Mouse (Mus musculus) frontal cortex, postnatal 10 days (tissue): ENCODE data around the gene Mlana.

Experiments used
- DNase-seq, 2 experiments: peaks; one replicate each; pipeline ENCODE4 v3.0.0; 2022; ENCODE audit warnings: low spot score in 2 of 2, mixed read lengths in 1 of 2

The Mlana gene

GRCm38 (mm10) chr19:29697245-29697874 is at the start of gene Mlana:
Gene Mlana, plus strand, starts transcription at chr19:29697824.
- no peak for DNase-seq

- DNase-seq = no peak
Measured at GRCm38 (mm10) chr19:29648550-29648914, 49.1 kb upstream of the Mlana start.

DNA sequence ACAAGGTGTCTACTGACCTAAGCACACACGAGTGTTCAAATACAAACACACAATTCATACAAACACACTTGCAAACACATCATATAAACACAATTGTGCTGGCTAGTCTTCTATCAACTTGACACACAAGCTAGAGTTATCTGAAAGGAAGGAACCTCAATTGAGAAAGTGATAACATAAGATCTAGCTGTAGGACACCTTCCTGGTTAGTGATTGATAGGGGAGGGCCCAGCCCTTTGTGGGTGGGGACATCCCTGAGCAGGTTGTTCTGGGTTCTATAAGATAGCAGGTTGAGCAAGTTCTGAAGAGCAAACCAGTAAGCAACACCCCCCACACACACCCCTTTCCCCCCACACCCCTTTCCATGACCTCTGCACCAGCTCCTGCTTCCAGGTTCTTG is 47.9 kb upstream of the Mlana start:
- no peak for DNase-seq

GRCm38 (mm10) chr19:29653768-29654265 is 43.8 kb upstream of the Mlana start:
- no peak for DNase-seq

- no peak for DNase-seq
Measured at GRCm38 (mm10) chr19:29655148-29655547, 42.5 kb upstream of the Mlana start.

- DNase-seq = no peak
Measured at GRCm38 (mm10) chr19:29656029-29656428, 41.6 kb upstream of the Mlana start.

GRCm38 (mm10) chr19:29656620-29657019 is 41.0 kb upstream of the Mlana start:
- DNase-seq = no peak

GRCm38 (mm10) chr19:29657033-29657432 is 40.6 kb upstream of the Mlana start:
- DNase-seq = no peak

- no peak for DNase-seq
Measured at GRCm38 (mm10) chr19:29657558-29657957, 40.1 kb upstream of the Mlana start.

GRCm38 (mm10) chr19:29658836-29659235 is 38.8 kb upstream of the Mlana start:
- no peak for DNase-seq

GRCm38 (mm10) chr19:29659705-29660104 is 37.9 kb upstream of the Mlana start:
- no peak for DNase-seq

DNA sequence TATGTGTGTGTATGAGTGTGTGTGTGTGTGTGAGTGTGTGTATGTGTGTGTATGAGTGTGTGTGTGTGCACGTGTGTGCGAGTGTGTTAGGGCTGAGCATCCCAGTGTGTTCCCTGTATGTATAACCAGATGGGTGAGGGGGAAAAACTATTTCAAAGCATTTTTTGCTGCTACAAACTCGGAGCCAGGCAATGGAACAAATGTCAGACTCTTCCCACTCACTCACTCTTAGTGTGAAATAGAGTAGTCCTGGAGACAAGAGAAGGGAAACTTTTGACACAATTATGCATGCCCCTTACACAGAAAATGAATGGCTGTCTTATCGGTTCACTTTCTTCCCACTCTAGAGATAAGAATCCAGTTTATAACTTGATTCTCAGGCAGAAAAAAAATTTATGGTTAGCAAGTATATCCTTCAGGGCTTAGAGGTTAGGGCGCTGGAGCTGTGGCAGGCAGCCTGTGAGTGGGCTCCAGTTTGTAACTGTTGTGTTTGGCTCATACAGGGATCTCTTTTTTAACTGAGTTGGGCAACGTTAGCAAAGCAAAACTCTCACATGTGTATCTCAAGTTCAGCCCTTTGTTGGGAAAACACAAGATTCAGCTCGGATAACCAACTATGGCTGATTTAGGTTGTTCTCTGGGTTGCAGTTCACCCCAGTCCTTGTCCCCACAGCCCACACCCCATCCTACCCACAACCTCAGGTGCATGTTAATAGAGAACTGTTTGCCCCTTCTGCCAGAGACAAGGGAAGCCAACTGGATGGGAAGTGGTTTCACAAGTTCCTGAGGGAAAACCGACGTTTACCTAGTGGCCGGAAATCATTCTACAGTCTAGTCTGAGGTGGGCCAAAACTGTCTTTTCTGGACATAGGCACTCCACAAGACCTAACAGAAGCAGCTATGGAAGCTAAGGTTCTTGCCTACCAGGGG is 36.5 kb upstream of the Mlana start:
- DNase-seq = no peak

- DNase-seq = no peak
Measured at GRCm38 (mm10) chr19:29661974-29662580, 35.5 kb upstream of the Mlana start.

DNA sequence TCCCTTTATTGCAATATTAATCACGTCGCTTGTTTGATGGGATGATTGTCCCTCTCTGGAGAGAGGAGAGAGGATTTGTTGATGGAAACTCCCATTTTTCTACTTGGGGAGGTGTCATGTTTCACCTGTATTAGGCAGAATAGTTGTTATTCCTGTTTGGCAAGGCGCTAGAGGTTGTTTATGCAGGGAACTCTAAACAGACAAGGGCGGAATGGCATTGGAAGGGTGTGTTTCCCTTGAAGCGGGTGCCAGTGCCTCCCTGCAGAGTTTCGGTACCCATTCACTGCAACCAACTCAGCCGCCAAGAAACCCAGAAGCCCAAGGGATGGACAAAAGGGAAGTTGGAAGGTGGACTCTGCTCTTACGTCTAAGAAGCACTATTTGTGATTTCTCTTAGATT is 33.8 kb upstream of the Mlana start:
- DNase-seq = no peak

- no peak for DNase-seq
Measured at GRCm38 (mm10) chr19:29664934-29665333, 32.7 kb upstream of the Mlana start.

- no peak for DNase-seq
Measured at GRCm38 (mm10) chr19:29666164-29666563, 31.5 kb upstream of the Mlana start.

- DNase-seq = no peak
Measured at GRCm38 (mm10) chr19:29666965-29667594, 30.5 kb upstream of the Mlana start.

GRCm38 (mm10) chr19:29668135-29668534 is 29.5 kb upstream of the Mlana start:
- no peak for DNase-seq

DNA sequence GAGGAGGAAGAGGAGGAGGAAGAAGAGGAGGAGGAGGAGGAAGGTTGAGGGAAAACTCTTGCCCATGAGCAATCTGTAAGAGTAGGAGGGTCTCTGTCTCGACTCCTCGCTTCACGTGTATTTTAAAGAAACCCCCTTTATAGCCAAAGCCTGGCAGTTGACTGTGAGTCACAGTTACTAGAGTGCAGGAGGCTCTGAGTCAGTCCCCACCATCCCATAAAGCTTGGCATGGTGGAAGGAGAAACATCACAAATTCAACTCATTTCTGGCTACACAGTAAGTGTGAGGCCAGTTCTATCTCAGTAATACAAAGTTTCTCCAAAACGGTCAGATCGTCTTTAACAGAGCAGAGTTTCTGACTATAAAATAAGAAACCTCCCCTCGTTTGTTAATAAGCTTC is 27.4 kb upstream of the Mlana start:
- DNase-seq = no peak

- DNase-seq = no peak
Measured at GRCm38 (mm10) chr19:29671160-29671559, 26.5 kb upstream of the Mlana start.

- no peak for DNase-seq
Measured at GRCm38 (mm10) chr19:29672660-29673059, 25.0 kb upstream of the Mlana start.

GRCm38 (mm10) chr19:29674946-29675345 is 22.7 kb upstream of the Mlana start:
- DNase-seq = no peak
